Mouse (Mus musculus): ENCODE measurements around the gene Arhgef28.

GRCm38 (mm10) chr13:98079640-98080039 is 126.6 kb downstream of the Arhgef28 start:
- no peak for TF ChIP-seq CTCF (IDR thresholded peaks at IDR 0.05; ENCODE audit: borderline replicate concordance, insufficient read depth, low read depth, low read length)
- TF ChIP-seq POLR2A (IDR thresholded peaks at IDR 0.05; ENCODE audit: borderline replicate concordance, insufficient read depth, low read length) = no peak
